Mouse (Mus musculus) MEL-GATA-1-ER (cell line): Measurements from ENCODE around the gene Mslnl.
A peak's percentile ranks its signal among the peaks of the same experiment; 100 is the strongest.
"Not testable (repeated sequence)": the region's sequence is repeated elsewhere in the genome, so short reads cannot be mapped to it uniquely, and the experiment has no call there.

Experiments used
- DNase-seq: peaks from one replicate; pipeline ENCODE4 v3.0.0-alpha.2; 2012; ENCODE audit warnings: low read depth; ENCODE audit errors: extremely low read depth

Mslnl gene

GRCm38 (mm10) chr17:25735745-25736144 is at the start of gene Mslnl:
Gene Mslnl, plus strand, starts transcription at chr17:25736042.
- DNase-seq: no peak

DNA sequence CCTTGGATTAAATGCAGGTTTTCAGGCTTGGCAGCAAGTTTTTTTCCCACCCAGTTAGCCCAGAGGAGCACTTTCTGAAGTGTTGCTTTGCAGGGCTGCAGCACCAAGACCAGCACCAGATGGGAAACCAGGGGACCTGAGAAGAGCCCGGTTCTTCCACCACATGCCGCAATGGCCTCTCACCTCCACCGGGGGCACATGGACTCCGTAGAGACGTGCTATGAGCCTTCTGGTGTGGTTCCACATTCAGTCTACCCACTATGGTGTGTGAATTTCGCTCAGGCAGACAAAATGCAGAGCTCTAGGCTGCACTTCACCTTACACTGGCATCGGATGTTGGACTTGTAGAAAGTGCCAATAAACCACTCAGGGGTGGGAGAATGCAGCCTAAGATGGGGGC is 49.5 kb upstream of the Mslnl start:
- no peak for DNase-seq

GRCm38 (mm10) chr17:25688922-25689321 is 46.9 kb upstream of the Mslnl start:
- DNase-seq: no peak

- DNase-seq: no peak
Measured at GRCm38 (mm10) chr17:25696263-25696662, 39.6 kb upstream of the Mslnl start.

DNA sequence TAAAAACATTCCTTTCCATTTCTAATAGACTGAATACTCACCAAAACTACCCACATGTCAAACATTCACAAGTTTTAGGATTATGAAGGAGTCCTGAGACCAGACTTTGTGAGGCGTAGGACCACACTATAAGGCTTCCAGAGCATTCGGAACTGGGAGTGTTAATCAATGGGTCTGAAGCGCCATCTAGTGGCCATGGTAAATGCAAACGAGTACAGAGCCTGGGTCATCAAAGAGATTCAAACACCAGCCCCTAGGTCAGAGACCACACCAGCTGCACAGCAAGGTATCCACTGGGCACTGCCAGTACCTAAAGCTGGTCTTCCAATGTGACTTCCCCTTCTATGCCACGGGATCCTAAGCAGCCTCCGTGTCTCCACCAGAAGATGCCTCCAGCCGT is 37.4 kb upstream of the Mslnl start:
- DNase-seq: peak; percentile 25

GRCm38 (mm10) chr17:25700863-25701496 is 34.9 kb upstream of the Mslnl start:
- DNase-seq: peak; percentile 12

GRCm38 (mm10) chr17:25709994-25710393 is 25.8 kb upstream of the Mslnl start:
- DNase-seq: no peak

DNA sequence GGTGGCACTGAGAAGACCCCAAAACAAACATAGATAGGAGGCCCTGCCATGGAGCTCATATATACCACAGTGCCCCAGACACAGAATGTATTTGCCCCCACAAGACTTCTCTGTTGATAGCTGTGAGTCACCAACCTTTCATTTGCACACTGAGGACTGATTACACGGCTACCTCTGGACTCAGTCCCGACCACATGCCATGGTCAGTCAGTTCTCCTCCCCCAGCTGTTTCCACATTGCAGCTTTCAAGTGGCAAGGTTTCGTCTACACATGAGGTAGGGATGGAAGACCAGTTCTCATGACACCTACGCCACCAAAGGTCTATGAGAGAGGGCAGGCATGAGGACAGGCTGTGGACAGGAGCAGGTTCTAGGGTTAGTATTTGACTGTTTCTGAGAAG is 24.7 kb upstream of the Mslnl start:
- no peak for DNase-seq

DNA sequence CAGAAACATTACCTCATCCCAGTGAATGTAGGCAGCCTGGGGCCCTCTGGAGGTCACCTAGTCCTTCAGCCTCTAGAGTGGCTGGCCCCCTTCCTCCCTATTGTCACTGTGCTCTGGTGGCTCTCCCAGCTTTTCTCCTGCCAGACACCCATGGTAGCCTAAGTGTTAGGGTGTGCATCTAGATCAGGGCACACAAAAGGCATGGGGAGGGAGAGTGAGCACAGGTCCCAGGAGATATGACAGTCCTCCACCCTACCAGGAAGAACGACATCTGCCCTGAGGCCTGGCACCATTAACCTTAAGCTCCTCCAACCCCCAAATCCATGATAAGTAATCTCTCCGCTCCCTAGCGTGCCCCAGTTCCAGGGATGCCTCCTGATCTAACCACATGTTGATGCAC is 20.2 kb upstream of the Mslnl start:
- DNase-seq: no peak

DNA sequence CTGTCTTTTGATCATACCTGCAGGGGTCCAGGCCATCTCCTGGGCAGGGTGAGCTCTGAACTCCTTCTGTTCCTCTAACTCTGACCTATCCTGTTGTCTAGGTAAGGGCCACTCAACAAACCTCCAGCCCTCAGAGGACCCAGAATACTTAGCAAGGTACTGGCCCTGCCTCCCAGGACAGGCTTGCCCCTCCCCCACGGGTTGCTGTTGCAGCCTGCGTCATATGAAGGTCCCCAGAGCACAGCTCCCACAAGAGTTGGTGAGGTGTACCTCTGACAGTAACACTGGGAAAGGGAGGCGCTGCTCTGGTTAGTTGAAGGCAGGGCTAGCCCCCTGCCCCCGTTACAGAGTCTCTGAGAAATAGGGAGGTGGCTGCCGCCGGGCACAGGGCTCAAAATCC is 19.7 kb upstream of the Mslnl start:
- no peak for DNase-seq

- no peak for DNase-seq
Measured at GRCm38 (mm10) chr17:25716711-25717637, 18.9 kb upstream of the Mslnl start, which contains the start of gene Gng13. Gene Gng13, plus strand, starts transcription at chr17:25717171.

GRCm38 (mm10) chr17:25717691-25718090 is 18.2 kb upstream of the Mslnl start:
- no peak for DNase-seq

- DNase-seq: no peak
Measured at GRCm38 (mm10) chr17:25721476-25721875, 14.4 kb upstream of the Mslnl start.

GRCm38 (mm10) chr17:25723470-25723869 is 12.4 kb upstream of the Mslnl start:
- no peak for DNase-seq

DNA sequence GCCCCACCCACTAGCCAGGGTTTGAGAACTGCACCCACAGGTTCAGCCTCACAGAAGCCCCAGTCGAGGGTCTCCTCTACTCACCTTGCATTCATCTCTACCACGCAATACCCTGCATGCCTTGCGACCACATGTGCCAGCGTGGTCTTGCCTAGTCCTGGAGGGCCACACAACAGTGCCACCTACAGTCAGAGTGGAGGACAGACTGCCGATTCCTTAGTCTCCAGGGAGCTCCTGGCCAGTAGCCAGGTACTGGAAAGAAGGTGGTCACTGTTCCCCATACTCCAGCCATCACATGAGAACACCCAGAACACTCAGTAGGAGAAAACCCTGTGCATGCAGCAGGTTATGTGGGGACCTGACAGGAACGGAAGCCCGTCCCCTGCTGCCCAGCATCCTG is 11.9 kb upstream of the Mslnl start:
- no peak for DNase-seq

DNA sequence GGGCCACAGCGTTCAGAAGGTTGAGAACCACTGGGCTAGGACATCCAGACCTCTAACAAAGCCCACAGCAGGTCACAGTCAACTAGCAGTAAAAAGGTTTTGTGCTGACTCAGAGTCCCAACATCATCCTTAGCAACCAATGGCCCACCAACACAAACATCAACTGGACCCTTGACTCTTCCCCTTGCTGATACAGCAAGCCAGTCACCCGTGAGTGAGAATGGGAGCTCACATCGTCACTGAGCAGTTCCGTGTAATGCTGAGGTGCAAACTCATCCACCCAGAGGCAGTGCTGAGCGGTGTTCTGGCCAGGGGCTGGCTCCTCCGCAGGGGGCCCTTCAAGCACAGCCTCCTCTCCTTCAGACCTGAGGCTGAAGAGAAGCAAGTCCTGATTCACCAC is 10.6 kb upstream of the Mslnl start:
- DNase-seq: no peak

GRCm38 (mm10) chr17:25727265-25728008 is 8.4 kb upstream of the Mslnl start, which contains the start of the genes Chtf18 and Rpusd1:
Gene Chtf18, minus strand, starts transcription at chr17:25727419.
Gene Rpusd1, plus strand, starts transcription at chr17:25727670.
- peak; percentile 99 for DNase-seq

DNA sequence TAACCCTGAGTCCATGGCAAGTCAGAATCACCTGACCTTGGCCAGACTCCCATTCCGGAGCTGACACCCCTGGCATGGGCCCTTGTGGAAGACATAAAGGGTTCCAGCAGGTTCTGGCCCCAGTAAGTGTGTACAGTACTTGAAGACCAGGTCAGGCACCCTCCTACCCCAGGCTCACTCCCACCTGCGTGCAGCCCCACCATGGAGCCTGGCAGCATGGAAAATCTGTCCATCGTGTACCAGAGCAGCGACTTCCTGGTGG is 7.9 kb upstream of the Mslnl start:
- DNase-seq: no peak

DNA sequence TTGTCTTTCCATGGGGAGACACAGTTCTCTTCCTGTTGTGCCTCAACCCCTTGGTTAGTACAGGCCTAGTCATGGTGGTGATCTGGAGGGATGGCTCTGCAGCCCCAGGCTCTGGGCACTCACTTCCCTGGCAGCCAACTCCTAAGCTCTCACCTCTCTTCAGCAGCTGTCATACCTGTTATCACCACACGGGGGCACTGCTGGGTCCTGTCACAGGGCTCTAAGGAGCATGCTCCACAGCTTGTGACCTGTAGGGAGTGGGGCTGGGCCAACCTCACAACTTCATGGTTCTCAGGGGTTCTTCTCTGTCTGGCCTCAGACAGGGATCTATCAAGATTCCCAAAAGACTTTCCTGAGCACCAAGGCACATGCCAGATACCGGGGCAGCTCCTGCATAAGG is 3.8 kb upstream of the Mslnl start:
- DNase-seq: peak; percentile 59

DNA sequence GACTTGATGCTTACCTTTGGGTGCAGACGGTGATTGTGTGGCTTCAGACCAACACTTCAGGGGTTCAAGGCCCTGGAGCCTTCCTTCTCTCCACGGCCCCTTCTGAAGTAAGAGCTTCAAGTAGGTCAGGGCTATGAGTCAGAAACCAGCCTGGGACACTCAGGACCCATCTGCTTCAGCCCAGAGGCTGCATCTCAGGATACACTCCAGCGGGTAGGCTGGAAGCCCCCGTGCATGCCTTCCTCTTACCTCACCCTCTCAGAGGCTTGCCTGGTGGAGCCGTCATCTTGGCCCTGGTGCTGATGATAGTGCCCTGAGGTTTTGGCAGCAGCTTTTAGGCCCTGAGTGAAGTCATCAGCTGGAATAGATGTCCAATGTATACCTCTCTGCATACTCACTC is 596 bp upstream of the Mslnl start:
- DNase-seq: no peak

DNA sequence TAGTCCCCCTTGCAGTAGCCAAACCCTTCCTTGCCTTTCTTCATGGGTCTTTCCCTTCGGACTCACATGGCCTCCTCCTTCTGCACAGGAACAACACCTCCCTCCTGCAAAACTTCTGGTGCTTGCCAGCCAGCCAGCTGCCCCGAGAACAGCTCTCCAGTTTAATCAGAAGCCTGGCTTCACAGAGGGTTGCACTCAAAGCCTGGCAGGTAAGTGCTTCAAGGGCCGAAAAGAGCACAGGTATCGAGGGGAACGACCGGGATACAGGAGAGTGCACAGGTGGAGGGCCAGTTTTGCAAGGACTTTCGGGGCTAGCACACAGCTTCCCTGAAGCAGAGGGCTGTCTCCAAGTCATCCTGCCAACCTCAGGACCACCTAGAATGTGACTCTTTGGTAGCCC is 3.0 kb downstream of the Mslnl start:
- DNase-seq: no peak

GRCm38 (mm10) chr17:25741471-25741870 is 5.6 kb downstream of the Mslnl start:
- not testable (repeated sequence) for DNase-seq
